ENCODE assay signal across 8 mouse cellular contexts in genomic region chr8:95832603-95833434, GRCm38 (mm10). TPM values are rescaled to one million over a fixed set of nuclear protein-coding genes. Genes with fewer than 3 reads are reported as not detected.
DNase-seq lines count a peak whose midpoint lies in the region; ATAC-seq and TF ChIP-seq lines count a peak whose summit lies in the region.

No protein-coding gene starts in this region.

- peaks cover 91% of the 10 kb centered on the region for H3K4me1 ChIP-seq in E14TG2a.4 (replicated peaks; ENCODE audit: low read depth, low read length)
- peaks cover 10% of the 10 kb centered on the region for H3K4me1 ChIP-seq in forebrain, embryonic 13.5 days
- peaks cover 33% of the 10 kb centered on the region for H3K4me1 ChIP-seq in liver, embryonic 15.5 days (replicated peaks)
- peaks cover 9% of the 10 kb centered on the region for H3K4me1 ChIP-seq in neural tube, embryonic 12.5 days

- peak overlapping the region; percentile 43 for H3K9ac ChIP-seq in forebrain, embryonic 13.5 days
- H3K9ac ChIP-seq in liver, embryonic 15.5 days: peak overlapping the region; percentile 20
- 0 out of 2 replicates have a peak overlapping the region, but pooled peaks have one; percentile 44 for H3K9ac ChIP-seq in neural tube, embryonic 12.5 days

- H3K27ac ChIP-seq in forebrain, embryonic 13.5 days: no peak overlapping the region
- H3K27ac ChIP-seq in liver, embryonic 15.5 days (replicated peaks): peak overlapping the region; percentile 69
- H3K27ac ChIP-seq in neural tube, embryonic 12.5 days: no peak overlapping the region

- peak overlapping the region; percentile 49 for H3K4me2 ChIP-seq in forebrain, embryonic 13.5 days
- peak overlapping the region; percentile 65 for H3K4me2 ChIP-seq in liver, embryonic 15.5 days
- peak overlapping the region; percentile 55 for H3K4me2 ChIP-seq in neural tube, embryonic 12.5 days (replicated peaks)

- peak; percentile 62; the same call in 1 of the 2 replicates for ATAC-seq in cerebellum, adult (ENCODE audit: insufficient number of reproducible peaks, low FRiP score, low TSS enrichment)
- peak; percentile 80 for ATAC-seq in forebrain, embryonic 13.5 days
- ATAC-seq in liver, embryonic 15.5 days (ENCODE audit: insufficient read depth): 0 out of 2 replicates have a peak, but pooled peaks have one; percentile 2
- peak; percentile 78 for ATAC-seq in neural tube, embryonic 12.5 days (ENCODE audit: low FRiP score, low read depth)

- peak overlapping the region; percentile 71 for H3K4me3 ChIP-seq in E14TG2a.4 (replicated peaks; ENCODE audit: low read length)
- peak overlapping the region; percentile 22 for H3K4me3 ChIP-seq in forebrain, embryonic 13.5 days
- H3K4me3 ChIP-seq in liver, embryonic 15.5 days (replicated peaks): peak overlapping the region; percentile 38
- 0 out of 2 replicates have a peak overlapping the region, but pooled peaks have one; percentile 20 for H3K4me3 ChIP-seq in neural tube, embryonic 12.5 days

- intact Hi-C loops in heart, postnatal 10 days (cut with DNase I): loop anchor here (2.0 to 5.0 kb wide), 4 partner anchors 51 to 231 kb away; no protein-coding TSS in a partner anchor

- peak; percentile 100 for TF ChIP-seq CTCF in E14TG2a.4 (conservative IDR thresholded peaks at IDR 0.05; ENCODE audit: low read length)

- H3K36me3 ChIP-seq in E14TG2a.4 (ENCODE audit: insufficient read depth, low read length): peaks cover 14% of the 10 kb centered on the region
- H3K36me3 ChIP-seq in forebrain, embryonic 13.5 days (ENCODE audit: poor library complexity, severe bottlenecking): peaks cover 14% of the 10 kb centered on the region; the same call in 1 of the 2 replicates
- no peaks in the 10 kb centered on the region for H3K36me3 ChIP-seq in liver, embryonic 15.5 days (replicated peaks)
- peaks cover 16% of the 10 kb centered on the region for H3K36me3 ChIP-seq in neural tube, embryonic 12.5 days

- no peaks in the 10 kb centered on the region for H3K27me3 ChIP-seq in E14TG2a.4 (ENCODE audit: insufficient read depth, low read length)
- no peaks in the 10 kb centered on the region for H3K27me3 ChIP-seq in forebrain, embryonic 13.5 days
- no peaks in the 10 kb centered on the region for H3K27me3 ChIP-seq in liver, embryonic 15.5 days
- H3K27me3 ChIP-seq in neural tube, embryonic 12.5 days (replicated peaks): no peaks in the 10 kb centered on the region

- H3K9me3 ChIP-seq in E14TG2a.4 (ENCODE audit: low read length): no peaks in the 10 kb centered on the region
- no peaks in the 10 kb centered on the region for H3K9me3 ChIP-seq in forebrain, embryonic 13.5 days (replicated peaks)
- no peaks in the 10 kb centered on the region for H3K9me3 ChIP-seq in liver, embryonic 15.5 days (replicated peaks)
- no peaks in the 10 kb centered on the region for H3K9me3 ChIP-seq in neural tube, embryonic 12.5 days

- DNase-seq in heart, postnatal 10 days: peak; percentile 92 to 94
- peak; percentile 90 to 91 for DNase-seq in kidney, postnatal 4 days
- peak; percentile 67 for DNase-seq in telencephalon, adult 2 months (ENCODE audit: low read depth, low spot score)

- 17% methylated on average over 16 of the region's 16 CpGs for WGBS in forebrain, embryonic 13.5 days
- 13% methylated on average over 16 of the region's 16 CpGs for WGBS in liver, embryonic 15.5 days (ENCODE audit: insufficient replicate concordance)
- WGBS in neural tube, embryonic 12.5 days: 17% methylated on average over 16 of the region's 16 CpGs

RNA-seq across cellular contexts. Expression of gene Sap18b, which starts 7.7 kb away (rescaled TPM):
- 282 and 343 TPM in 2 replicates for polyA plus RNA-seq in forebrain, embryonic 13.5 days (2015; fragmentation: Nextera tagmentation; extraction: Ambion mirVana)
- total RNA-seq in heart, postnatal 10 days (2021): 100 to 1,000 TPM in 1 of 2 experiments, 10 to 100 TPM in 1; 97.5 to 101 TPM
- polyA plus RNA-seq in liver, embryonic 15.5 days (2015; fragmentation: Nextera tagmentation; extraction: Ambion mirVana): 164 and 202 TPM in 2 replicates
- polyA plus RNA-seq in neural tube, embryonic 12.5 days (2016; fragmentation: Nextera tagmentation; extraction: Ambion mirVana): 355 and 356 TPM in 2 replicates

RNA-seq across cellular contexts. Expression of gene Slc38a7, which starts 20.5 kb away (rescaled TPM):
- polyA plus RNA-seq in forebrain, embryonic 13.5 days (2015; fragmentation: Nextera tagmentation; extraction: Ambion mirVana): 19.8 and 21.9 TPM in 2 replicates
- total RNA-seq in heart, postnatal 10 days (2021): 10 to 100 TPM in 1 of 2 experiments, 1 to 10 TPM in 1; 9.9 to 11.5 TPM
- polyA plus RNA-seq in liver, embryonic 15.5 days (2015; fragmentation: Nextera tagmentation; extraction: Ambion mirVana): 8.0 and 8.2 TPM in 2 replicates
- 19.8 and 21.4 TPM in 2 replicates for polyA plus RNA-seq in neural tube, embryonic 12.5 days (2016; fragmentation: Nextera tagmentation; extraction: Ambion mirVana)

RNA-seq across cellular contexts. Expression of gene Cnot1, which starts 25.6 kb away (rescaled TPM):
- polyA plus RNA-seq in forebrain, embryonic 13.5 days (2015; fragmentation: Nextera tagmentation; extraction: Ambion mirVana): 50.3 and 60.8 TPM in 2 replicates
- total RNA-seq in heart, postnatal 10 days (2021): 100 to 1,000 TPM; 156 to 158 TPM
- 27.4 TPM in 2 replicates for polyA plus RNA-seq in liver, embryonic 15.5 days (2015; fragmentation: Nextera tagmentation; extraction: Ambion mirVana)
- polyA plus RNA-seq in neural tube, embryonic 12.5 days (2016; fragmentation: Nextera tagmentation; extraction: Ambion mirVana): 67.5 and 73.7 TPM in 2 replicates

RNA-seq across cellular contexts. Expression of gene Got2, which starts 55.5 kb away (rescaled TPM):
- 150 and 159 TPM in 2 replicates for polyA plus RNA-seq in forebrain, embryonic 13.5 days (2015; fragmentation: Nextera tagmentation; extraction: Ambion mirVana)
- 100 to 1,000 TPM; 638 to 661 TPM for total RNA-seq in heart, postnatal 10 days (2021)
- 223 and 238 TPM in 2 replicates for polyA plus RNA-seq in liver, embryonic 15.5 days (2015; fragmentation: Nextera tagmentation; extraction: Ambion mirVana)
- 182 and 196 TPM in 2 replicates for polyA plus RNA-seq in neural tube, embryonic 12.5 days (2016; fragmentation: Nextera tagmentation; extraction: Ambion mirVana)

Comparison
In these comparisons a context has a peak if more than half of its experiments do, and no peak if none do; other contexts are left out.
1. H3K4me3 ChIP-seq: peak in every context shown above with its lines; median percentile 71 in E14TG2a.4; 38 in liver, embryonic 15.5 days; 22 in forebrain, embryonic 13.5 days; 20 in neural tube, embryonic 12.5 days.
2. ATAC-seq: peak in every context shown above with its lines; median percentile 80 in forebrain, embryonic 13.5 days; 78 in neural tube, embryonic 12.5 days; 62 in cerebellum, adult; 2 in liver, embryonic 15.5 days.